Mouse (Mus musculus) embryonic facial prominence, embryonic 13.5 days (tissue): Measurements from ENCODE around the gene Bend5. TPM values are rescaled to one million over a fixed set of nuclear protein-coding genes. Genes with fewer than 3 reads are reported as not detected.
A peak's percentile ranks its signal among the peaks of the same experiment; 100 is the strongest.

Experiments used
- ATAC-seq: fragments of 200-750 bp; cut with Nextera tagmentation; 2 replicates; pipeline ENCODE4 v1.8.0; 2017; ENCODE audit warnings: low read depth; ENCODE audit not compliant: insufficient number of reproducible peaks, insufficient read depth, low FRiP score, low TSS enrichment
- H3K27ac ChIP-seq: fragments of 300-500 bp; sonication (generic); 2 replicates; pipeline ENCODE4 v1.5.1; 2015; ENCODE audit warnings: moderate library complexity, mild to moderate bottlenecking, inconsistent platforms
- H3K27me3 ChIP-seq: fragments of 300-500 bp; sonication (generic); 2 replicates; pipeline ENCODE4 v1.6.1; 2015; ENCODE audit warnings: mild to moderate bottlenecking, inconsistent platforms
- H3K36me3 ChIP-seq: fragments of 300-500 bp; sonication (generic); 2 replicates; pipeline ENCODE4 v1.6.1; 2015; ENCODE audit warnings: mild to moderate bottlenecking, inconsistent platforms
- H3K4me1 ChIP-seq: fragments of 300-500 bp; sonication (generic); 2 replicates; pipeline ENCODE4 v1.6.1; 2015; ENCODE audit warnings: inconsistent platforms
- H3K4me2 ChIP-seq: fragments of 300-500 bp; sonication (generic); 2 replicates; pipeline ENCODE4 v1.6.1; 2015; ENCODE audit warnings: moderate library complexity, mild to moderate bottlenecking, inconsistent platforms
- H3K4me3 ChIP-seq: fragments of 300-500 bp; sonication (generic); 2 replicates; pipeline ENCODE4 v1.5.1; 2015; ENCODE audit warnings: mild to moderate bottlenecking, inconsistent platforms
- H3K9ac ChIP-seq: fragments of 300-500 bp; sonication (generic); 2 replicates; pipeline ENCODE4 v1.6.1; 2015; ENCODE audit warnings: mild to moderate bottlenecking, inconsistent platforms
- H3K9me3 ChIP-seq: fragments of 300-500 bp; sonication (generic); 2 replicates; pipeline ENCODE4 v1.6.1; 2016; ENCODE audit warnings: inconsistent platforms
- WGBS: fragments of 180-500 bp; shearing (Covaris S2); methylation state at CpG from one replicate; pipeline ENCODE4 v1.1.7; 2015; ENCODE audit warnings: mixed read lengths; 5-methylcytosine and 5-hydroxymethylcytosine counted together
- polyA plus RNA-seq: library from polyadenylated mRNA; unstranded; fragments of >200 nt; fragmentation: Nextera tagmentation; extraction: Ambion mirVana; gene quantifications from 2 replicates; pipeline ENCODE4 v1.2.1, GENCODE M21; 2015

Gene Bend5
- polyA plus RNA-seq, 1 experiment from 2014 or later: 143 TPM

DNA sequence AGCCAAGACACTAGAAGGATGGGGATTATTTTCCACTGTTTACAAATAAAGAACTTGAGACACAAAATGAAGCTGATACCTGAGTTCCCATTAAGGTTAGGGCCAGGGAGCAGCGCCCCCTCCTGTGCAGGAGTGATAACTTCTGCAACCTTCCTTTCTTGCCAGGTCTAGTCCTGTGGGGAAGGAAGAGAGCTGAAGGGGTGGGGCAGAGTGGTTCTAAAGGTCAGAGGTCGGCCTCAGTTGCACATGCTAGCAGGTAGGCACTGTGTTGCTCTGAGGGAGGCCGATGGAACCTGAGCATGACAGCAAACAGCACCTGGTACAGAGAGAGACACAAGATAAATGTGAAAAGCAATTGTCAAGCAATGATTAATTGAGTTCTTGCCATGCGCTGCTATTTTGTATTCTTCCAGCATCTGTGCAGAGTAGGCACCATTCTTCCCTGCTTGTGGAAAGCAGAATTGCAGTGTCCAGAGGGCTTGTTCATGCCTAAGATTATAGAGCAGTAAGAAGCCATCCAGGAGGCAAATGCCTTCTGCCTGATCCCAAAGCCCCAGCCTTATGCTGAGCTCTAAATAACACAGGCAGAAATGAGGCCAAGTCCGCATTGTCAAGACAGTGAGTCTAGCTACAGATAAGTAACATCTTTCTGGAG is 79.1 kb downstream of the Bend5 start:
- Histone ChIP-seq H3K4me3 (no peak overlapping the region), H3K36me3 (no peaks in the 10 kb centered on the region), H3K9ac (no peak overlapping the region), H3K4me2 (no peak overlapping the region), H3K4me1 (no peaks in the 10 kb centered on the region), H3K27me3 (no peaks in the 10 kb centered on the region), H3K27ac (no peak overlapping the region), H3K9me3 (no peaks in the 10 kb centered on the region)
- WGBS: 58% methylated on average over 5 of the region's 5 CpGs
- ATAC-seq: no peak

DNA sequence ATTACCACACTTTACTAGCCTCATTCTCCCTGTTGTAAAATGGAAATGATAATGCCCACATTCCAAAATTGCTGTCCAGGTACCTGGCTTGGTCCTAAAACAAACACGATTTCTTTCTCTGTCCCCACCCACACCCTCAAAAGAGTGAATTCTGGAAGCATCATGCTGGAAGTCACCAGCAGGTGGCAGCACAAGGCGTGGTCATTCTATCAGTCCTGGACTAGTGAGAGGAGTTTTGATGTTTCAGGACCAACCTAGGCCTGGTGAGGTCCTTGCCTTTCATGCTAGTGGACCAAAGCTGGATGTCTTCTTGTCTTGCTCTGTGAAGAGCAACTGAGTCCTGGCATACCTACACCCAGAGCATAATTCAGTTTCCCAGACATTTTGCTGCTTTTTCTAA is 81.1 kb downstream of the Bend5 start:
- no peak overlapping the region for H3K4me3 ChIP-seq
- H3K9ac ChIP-seq: no peak overlapping the region
- no peaks in the 10 kb centered on the region for H3K27me3 ChIP-seq
- H3K4me1 ChIP-seq: no peaks in the 10 kb centered on the region
- H3K9me3 ChIP-seq: no peaks in the 10 kb centered on the region
- 5% methylated on average over 2 of the region's 2 CpGs for WGBS
- no peaks in the 10 kb centered on the region for H3K36me3 ChIP-seq
- peak; percentile 5; the same call in 1 of the 2 replicates for ATAC-seq
- H3K27ac ChIP-seq: no peak overlapping the region
- no peak overlapping the region for H3K4me2 ChIP-seq

DNA sequence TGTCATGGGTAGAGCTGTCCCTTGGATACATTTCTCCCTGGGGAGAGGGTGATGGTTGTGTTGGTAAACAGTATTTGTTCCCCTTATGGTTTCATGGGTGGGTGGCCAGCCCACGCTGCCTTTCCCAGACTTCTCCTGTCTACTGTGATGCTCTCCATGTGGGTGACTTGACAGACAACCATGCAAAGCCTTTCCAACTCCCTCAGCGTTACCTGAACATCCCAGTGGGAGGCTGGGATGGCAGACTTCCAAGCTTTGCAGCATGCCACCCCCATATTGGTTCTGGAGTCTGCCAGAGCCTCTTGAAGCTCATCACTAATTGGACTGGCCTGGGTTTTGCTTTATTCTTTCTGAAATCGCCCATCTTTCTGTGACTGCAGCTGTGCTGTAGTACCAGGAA is 83.9 kb downstream of the Bend5 start:
- Histone ChIP-seq H3K36me3 (no peaks in the 10 kb centered on the region), H3K4me1 (no peaks in the 10 kb centered on the region), H3K27ac (no peak overlapping the region), H3K4me2 (no peak overlapping the region), H3K27me3 (no peaks in the 10 kb centered on the region), H3K4me3 (no peak overlapping the region), H3K9ac (no peak overlapping the region), H3K9me3 (no peaks in the 10 kb centered on the region)
- WGBS: 57% methylated on average over 3 of the region's 3 CpGs
- ATAC-seq: no peak

DNA sequence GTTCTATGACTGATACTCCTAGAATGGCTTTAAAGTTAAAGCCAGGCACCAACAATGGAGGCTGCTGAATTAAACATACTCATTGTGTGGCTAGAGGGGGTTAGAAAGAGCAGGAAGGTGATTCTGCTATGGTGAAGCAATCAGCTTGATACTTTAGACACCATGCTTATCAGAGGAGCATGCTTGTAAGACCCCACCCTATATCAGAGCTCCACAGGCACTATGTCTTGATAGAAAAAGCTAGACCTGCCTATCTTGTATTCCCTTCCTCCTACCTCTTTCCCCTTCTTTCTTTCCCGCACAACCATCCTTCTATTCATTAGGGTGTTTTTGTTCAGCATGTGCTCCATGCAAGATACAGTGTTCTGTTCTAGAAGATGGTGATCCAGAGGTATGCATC is 86.6 kb downstream of the Bend5 start:
- Histone ChIP-seq H3K4me3 (no peak overlapping the region), H3K9me3 (no peaks in the 10 kb centered on the region), H3K36me3 (no peaks in the 10 kb centered on the region), H3K4me2 (no peak overlapping the region), H3K27me3 (no peaks in the 10 kb centered on the region), H3K27ac (no peak overlapping the region), H3K9ac (no peak overlapping the region), H3K4me1 (peaks cover 3% of the 10 kb centered on the region; the same call in 1 of the 2 replicates)
- ATAC-seq: no peak
- WGBS: 80% methylated on average over 1 of the region's 1 CpGs

DNA sequence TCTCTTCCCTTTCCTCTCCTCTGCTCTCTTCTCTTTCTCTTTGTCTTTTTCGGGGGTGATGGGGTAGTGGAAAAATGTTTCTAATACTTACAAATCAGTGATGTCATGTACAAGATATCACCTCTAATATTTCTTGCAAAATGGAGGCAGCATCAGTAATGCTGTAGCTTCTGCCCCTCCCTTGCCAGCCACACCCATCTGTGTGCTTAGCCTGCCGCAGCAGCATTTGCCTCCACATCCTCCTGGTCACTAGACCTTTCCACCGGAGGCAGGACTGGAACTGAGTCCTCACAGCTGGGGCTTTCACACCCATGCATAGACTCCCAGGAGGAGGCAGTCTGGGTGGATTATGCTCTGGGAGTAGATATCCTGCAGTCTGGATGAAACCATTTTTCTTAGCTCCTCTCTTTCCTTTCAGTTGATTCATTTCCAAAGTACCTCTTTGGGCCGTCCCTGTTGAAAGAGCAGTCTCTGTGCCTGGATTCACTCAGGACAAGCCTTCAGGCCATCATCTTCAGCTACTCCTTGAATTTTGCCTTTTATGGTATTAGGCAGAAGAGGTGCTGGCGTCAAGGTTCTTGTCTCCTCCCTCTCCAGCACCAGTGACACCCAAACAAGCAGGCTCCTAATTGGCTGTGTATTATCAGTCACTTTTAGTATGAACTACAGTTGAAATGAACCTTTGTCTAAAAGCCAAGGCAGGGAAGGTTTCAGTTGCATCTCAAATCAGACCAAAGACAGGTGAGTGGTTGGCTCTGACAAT is 88.3 kb downstream of the Bend5 start:
- H3K4me3 ChIP-seq: no peak overlapping the region
- no peak for ATAC-seq
- WGBS: 63% methylated on average over 5 of the region's 5 CpGs
- no peaks in the 10 kb centered on the region for H3K36me3 ChIP-seq
- H3K9ac ChIP-seq: no peak overlapping the region
- no peaks in the 10 kb centered on the region for H3K27me3 ChIP-seq
- no peak overlapping the region for H3K4me2 ChIP-seq
- no peak overlapping the region for H3K27ac ChIP-seq
- H3K9me3 ChIP-seq: no peaks in the 10 kb centered on the region
- H3K4me1 ChIP-seq: peaks cover 3% of the 10 kb centered on the region; the same call in 1 of the 2 replicates

DNA sequence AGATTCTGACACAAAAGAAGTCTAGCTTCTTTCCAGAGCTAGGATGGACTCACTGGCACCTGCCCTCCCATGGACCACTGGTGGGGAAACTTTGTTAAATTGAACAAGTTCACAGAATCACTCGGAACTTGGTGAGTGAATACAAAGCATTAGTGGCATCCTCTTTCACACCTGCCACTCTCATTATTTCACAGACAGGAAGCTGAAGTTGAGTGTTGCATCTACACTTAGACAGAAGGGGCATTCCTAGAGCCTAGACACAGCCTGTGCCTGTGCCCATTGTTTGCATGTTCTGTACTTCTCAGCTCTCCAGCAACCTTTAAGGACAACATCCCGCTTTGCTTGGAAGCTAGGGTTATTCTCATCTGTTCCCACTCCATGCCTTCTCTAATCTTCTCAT is 90.1 kb downstream of the Bend5 start:
- no peaks in the 10 kb centered on the region for H3K36me3 ChIP-seq
- peaks cover 3% of the 10 kb centered on the region; the same call in 1 of the 2 replicates for H3K4me1 ChIP-seq
- H3K27ac ChIP-seq: no peak overlapping the region
- ATAC-seq: no peak
- 77% methylated on average over 2 of the region's 2 CpGs for WGBS
- H3K4me3 ChIP-seq: no peak overlapping the region
- H3K27me3 ChIP-seq: no peaks in the 10 kb centered on the region
- no peak overlapping the region for H3K4me2 ChIP-seq
- H3K9me3 ChIP-seq: no peaks in the 10 kb centered on the region
- H3K9ac ChIP-seq: no peak overlapping the region
